Mouse (Mus musculus): ENCODE measurements around the gene Lhx9.

Lhx9 gene

DNA sequence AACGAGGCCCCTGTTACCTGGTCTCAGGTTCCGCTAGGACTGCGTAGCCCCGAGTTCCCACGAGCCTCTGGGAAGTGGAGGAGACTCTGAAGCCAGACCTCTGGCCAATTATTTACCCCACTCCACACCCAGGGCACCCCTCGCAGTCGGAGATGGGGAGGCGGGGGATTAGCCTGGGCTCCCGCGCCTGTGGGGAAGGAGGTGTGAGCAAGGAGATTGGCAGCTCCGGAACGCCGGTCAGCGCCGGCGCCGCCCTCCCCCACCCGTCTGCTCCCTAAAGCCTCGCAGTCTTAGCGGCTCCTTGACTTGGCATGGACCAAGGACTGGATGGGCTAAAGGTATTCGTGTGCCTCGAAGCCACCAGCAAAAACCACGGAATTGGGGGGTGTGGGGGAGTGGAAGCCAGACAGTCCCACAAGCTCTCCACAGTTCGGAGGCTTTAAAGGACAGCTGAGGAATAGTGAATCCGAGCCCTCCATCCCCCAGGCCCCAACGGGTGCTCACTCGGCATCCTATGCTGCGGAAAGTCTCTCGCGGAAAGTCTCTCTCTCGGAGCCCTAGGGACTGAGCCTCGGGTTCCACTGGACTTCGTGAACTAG is at the start of gene Lhx9:
Gene Lhx9, minus strand, starts transcription at position 67 of the 599 bp plus-strand sequence.
- no peak for DNase-seq (ENCODE audit: low spot score)

DNA sequence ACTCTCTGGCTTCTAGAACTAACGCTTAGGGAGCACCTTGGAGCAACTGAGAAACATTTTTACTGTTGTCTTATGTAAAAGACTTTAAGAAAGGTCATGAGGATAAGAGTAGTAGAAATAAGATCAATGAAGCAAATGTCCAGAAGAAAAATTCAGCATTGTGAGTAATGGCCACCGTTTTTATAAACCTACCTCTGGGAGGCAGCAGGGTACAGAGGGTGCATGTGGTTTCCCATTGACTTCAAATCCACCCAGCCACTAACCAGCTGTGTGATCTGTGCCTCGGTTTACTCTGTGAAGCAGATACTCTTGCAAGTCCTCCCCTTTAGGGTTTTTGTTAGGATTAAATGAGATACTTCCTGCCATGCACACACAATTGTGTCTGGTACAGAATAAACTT is 47.7 kb upstream of the Lhx9 start:
- no peak for DNase-seq (ENCODE audit: low spot score)

DNA sequence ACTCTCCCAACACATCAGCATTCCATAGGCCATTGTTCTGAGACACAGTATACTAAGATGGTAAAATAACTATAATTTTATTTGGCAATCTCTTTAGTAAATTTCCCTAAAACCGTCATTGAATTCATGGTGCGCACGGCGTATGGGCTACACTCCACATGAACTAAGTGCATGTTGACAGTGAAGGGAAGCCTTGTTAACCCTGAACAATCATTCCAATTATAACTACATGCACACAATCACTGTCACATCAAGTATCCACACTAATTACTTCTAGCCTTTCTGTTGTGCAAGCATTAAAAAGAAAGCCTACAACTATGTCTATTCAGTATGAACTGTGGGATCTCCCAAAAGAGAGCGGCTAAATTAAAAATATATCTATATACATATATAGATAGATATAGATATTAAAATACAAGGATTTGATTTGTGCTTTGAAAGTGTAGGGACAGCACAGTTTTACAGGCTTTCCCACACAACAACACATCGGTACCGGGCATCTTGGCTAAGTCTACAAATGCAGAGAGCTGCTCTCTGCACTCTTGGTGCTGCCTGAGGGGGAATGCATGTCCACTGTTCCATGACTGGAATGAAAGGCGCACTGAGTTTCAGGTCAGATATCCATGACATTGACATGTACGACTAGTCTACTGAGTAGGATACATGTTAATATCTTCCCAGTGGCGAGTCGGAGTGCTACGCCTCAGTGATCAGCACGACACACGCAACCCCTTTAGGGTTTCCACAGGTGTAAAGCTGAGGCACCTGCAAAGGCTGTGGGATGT is 29.3 kb upstream of the Lhx9 start:
- no peak for DNase-seq (ENCODE audit: low spot score)

DNA sequence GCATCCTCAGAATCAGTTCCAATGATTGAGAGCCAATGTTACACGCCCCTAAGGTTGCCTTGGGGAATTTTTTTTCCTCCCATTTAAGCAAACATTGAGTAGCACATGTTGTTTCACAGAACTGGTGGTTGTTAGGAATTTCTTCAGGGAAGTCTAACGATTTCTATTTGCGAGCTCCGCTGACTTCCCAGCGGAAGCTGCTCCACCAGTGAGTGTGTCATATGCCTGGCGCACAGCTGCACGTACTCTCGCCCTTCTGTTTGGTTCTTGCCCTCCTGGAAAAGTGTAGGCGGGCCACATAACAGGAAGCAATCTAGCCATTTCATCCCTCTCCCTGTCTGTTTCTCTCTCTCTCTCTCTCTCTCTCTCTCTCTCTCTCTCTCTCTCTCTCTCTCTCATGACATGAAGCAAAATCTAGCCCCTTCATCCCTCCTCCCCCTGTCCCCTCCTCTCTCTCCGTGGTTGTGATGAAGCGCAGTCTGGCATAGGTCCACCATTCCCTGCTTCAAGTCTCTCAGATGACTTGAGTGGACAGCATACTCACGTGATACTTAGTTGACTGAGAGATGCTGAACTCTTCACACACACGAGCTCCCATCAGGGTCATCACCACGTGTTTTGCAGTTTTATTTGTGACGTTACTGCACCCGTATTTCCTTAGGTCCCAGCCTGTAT is 28.1 kb upstream of the Lhx9 start:
- DNase-seq (ENCODE audit: low spot score) = no peak

DNA sequence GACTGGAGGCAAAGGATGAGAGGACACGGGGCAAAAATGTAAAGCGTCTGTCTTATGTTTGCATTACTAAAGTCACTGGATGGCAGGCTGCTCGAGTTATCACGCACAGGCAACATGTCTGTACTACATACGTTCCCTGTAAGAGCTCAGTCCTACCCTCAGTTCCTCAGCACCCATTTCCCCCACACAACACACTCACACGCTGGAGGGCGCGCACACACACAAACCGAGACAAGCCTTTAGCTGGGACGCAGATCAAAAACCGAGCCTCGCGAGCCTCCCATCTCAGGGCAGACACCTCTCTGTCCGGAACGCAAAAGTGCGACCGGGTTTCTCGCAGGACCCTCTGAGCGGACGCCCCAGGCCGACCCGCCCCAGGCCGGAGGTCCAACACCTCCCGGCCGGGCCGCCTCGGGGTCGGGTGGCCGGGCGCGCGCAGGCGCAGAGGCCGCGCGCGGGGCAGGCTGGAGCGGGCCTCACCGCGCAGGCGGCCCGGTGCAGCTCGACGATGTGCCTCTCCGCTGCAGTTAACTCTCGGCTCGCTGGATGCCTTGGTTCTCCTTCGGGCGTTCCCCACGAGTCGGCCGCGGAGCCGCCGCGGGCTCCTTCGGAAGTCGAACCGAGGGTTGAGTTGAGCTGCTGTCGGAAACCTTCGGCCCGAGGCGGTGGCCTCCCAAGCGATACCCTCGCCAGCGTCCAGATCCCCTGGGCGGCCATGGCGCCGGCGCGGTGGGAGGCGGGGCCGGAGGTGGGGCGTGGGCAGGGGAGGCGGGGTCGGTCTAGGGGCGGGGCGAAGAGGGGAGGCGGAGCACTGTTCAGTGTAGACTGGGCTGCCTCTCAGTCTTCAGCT is 7.9 kb upstream of the Lhx9 start, which contains the start of gene 2310009B15Rik:
Gene 2310009B15Rik, minus strand, starts transcription at position 752 of the 850 bp plus-strand sequence.
- DNase-seq (ENCODE audit: low spot score) = peak; percentile 68

DNA sequence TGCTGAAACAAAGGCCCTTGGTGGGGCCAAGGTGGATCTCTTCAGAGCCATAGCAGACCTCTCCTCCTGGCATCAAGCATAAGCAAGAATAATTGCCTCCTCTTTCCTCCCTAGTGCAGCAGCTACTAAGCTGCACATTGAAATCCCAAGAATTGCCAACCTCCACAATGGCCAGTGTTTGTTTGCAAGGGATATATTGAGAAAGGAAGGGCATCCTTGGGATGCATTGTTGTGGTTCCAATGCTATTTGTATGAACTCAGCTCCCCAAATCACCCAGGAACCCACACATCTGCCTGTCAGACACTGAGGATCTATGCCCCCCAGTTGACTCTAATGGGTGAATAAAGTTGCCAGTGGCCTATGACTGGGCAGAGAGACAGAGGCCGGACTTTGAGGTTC is 2.4 kb upstream of the Lhx9 start:
- DNase-seq (ENCODE audit: low spot score) = no peak

DNA sequence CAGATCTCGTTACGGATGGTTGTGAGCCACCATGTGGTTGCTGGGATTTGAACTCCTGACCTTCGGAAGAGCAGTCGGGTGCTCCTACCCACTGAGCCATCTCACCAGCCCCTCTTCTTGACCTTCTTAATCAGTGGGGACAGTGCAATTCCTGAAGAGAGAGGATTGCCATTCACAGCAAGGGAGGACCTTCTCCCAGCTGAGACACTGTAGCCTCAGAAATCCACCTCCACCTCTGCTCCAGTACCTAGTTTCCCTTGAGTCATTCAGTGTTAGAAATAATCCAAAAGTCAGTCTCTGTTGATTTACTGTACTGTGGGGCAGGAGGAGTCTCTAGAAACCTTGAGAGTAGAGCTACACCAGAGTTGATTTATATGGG is 1.8 kb upstream of the Lhx9 start:
- no peak for DNase-seq (ENCODE audit: low spot score)

DNA sequence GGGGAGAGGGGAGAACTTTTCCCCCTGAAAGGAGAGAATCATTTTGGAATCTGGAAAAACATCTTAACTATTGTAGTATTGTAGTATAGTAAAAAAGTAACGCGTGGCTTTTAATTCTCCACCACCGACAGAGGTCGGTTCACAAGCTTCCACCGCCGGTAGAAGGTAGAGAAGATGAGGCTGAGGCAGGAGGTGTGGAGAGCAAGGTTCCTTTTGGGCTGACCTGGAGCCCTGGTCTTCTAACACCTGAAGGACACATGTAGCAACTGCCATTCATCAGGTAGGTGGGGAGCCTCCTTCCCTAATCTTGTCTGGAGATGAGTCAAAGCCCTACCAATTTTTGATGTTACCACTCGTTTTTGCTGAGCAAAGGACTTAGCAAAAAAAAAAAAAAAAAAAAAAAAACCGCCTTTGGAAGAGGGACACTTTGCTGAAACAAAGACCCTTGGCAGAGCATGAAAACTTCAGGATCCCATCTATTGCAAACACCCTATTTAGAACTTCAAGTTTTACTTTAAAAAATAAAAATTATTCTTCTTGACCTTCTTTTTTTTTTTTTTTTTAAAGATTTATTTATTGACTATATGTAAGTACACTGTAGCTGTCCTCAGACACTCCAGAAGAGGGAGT is 1.3 kb upstream of the Lhx9 start:
- DNase-seq (ENCODE audit: low spot score) = no peak

DNA sequence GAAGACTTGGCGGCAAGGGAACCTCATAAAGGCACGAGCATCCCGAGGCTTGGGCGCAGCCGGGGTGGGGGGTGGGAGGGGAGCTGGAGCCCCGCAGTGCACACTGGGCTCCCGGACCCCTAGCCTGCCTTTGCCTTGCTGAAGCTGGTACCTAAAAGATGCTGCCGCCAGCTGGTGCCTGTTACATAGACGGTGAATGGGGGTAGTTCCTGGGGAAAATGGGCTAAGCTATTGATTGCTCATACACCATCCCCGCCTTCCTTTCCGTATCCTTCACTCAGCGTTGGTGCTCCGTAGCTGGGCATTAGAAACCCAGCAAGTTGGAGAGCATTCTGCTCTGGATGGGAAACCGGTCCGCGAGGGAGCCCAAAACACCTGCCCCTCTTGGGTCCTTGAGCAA is 351 bp downstream of the Lhx9 start:
- no peak for DNase-seq (ENCODE audit: low spot score)

DNA sequence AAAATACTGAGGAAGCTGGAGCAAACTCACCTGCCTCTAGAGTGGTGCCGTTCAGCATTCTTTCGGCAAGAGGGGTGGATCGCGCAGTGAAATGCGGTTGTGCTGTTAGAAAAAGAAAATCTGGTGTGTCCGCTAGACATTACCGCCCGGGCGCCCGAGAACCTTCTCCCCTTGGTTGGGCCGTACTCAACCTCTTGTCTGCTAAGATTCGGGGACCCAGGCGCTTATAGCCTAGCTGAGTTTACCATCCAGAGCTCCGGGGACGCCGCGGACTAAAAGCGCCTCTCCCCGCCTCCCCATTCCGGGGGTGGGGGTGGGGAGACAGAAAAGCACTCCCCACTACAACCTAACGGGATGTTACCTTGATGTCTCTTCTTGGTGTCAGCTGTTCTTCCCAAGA is 1.2 kb downstream of the Lhx9 start:
- no peak for DNase-seq (ENCODE audit: low spot score)

DNA sequence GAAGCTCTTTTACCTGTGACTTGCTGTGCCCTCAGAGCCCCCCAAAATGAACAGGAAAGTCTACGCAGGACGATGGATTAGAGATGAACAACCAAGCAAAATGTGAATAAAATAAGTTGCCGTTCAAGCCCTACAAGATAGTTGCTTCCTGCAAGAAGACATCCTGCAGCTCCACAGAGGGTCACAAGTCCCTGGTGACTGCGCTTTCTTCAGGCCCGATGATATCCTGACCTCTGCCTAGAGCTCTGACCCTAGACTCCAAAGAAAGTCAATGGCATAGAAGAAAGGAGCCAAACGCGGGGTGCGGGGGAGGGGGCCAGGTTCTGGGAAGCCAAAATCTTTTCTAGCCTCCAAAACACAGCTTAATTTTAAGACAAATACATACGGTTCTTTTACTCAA is 1.8 kb downstream of the Lhx9 start:
- DNase-seq (ENCODE audit: low spot score) = no peak

DNA sequence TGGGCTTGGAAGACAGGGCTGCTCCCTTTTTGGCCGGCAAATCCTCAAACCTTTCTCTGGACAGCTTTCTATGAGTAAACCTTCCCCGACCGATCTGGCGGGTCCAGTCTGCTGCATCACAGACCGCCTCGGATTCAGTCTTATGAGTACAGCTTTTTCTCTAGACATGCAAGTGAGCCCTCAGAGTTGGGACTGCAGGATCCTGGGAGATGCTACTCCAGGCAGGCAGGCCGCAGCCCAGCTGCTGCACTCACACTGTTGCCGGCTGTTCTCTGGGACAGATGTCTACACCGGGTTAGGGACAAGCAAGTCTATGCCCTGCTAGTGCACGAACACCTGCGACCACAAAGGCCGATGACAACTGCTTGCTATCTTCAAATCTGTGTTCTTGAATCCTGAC is 2.2 kb downstream of the Lhx9 start:
- no peak for DNase-seq (ENCODE audit: low spot score)

DNA sequence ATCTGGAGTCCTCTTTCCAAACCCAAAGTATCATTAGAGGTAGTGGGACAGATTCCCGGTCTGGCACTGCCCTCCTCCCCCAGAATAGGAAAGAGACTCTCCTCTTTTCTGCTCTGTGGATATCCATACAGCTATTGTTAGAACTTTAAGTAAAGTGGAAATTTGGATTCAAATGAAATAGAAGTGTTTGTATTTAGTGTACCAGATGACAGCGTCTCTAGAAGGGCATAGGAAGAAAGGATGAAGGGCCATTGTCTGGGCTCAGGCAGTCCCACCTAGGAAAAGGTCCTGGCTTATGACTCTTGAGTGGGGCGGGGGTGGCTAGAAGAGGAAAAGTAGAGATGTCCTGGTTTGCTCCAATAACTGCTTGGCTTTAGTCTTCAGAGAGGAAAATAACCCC is 2.9 kb downstream of the Lhx9 start:
- DNase-seq (ENCODE audit: low spot score) = no peak

DNA sequence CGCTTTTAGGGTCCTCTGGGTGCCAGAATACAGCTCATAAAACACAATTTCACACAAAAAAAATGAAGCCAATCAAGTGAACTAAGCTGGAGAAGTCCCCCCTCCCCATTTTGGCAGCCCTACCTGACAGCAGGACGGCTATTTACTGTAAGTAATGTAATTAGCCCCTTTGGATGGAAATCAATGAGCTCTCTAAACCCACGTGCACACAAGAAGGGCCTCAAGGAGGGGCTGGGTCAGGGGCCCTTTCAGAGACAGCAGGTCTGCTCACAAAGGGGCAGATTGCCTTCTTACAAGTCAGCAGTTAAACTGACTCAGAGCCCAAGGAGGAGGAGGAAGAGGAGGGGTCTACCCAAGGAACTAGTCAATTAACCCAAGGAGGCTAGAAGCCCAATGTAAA is 4.2 kb downstream of the Lhx9 start:
- DNase-seq (ENCODE audit: low spot score) = no peak

DNA sequence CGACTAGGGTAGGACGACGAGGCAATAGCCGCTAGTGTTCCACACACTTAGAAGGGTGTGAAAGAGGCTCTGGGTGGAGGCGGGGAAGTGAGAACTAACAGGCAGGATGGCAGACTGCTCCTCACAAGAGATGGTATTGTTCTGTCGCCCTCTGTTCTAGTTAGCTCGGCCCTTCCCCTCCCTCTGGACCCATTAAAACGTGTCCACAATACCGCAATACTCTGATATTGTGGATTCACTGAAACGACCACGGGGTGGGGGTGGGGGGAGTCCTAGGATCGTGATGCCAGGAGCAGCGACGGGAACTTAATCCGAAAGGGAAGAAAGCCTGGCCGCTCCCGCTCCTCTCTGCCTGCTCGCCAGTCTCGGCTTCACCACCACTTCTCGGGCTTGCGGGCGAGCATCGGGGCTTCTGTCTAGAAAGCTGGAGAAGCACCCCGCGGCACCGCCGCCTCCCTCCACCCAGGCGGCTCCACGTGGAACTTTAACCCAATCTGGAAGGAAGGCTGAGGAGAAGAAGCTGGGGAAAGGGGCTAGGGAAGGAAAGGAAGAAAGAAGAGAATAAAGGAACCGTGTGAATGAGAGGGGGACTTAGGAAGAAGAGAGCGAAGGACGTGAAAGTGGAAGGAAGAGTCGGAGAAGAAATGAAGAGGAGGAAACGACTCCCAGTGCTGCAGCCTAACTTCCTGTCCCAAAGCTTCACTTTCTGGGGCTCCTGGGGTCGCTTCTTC is 4.9 kb downstream of the Lhx9 start:
- no peak for DNase-seq (ENCODE audit: low spot score)

DNA sequence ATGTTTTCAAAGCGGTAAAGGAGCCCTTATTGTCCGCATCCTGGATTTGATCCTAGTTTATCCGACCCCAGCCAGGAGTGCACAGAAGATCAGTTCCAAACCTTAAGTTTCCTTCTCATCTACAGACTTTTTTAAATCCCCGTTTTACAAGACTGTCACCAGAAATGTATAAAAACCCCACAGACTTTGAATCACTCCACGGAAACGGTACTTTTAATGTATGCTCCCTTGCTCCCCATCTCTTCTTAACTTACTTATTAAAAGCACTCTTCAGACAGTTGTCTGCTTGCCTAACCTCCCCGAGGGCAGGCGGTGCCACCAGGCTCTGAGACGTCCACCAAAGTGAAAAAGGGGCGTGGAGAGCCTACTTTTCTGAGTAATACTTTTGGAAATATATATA is 5.6 kb downstream of the Lhx9 start:
- DNase-seq (ENCODE audit: low spot score) = no peak

DNA sequence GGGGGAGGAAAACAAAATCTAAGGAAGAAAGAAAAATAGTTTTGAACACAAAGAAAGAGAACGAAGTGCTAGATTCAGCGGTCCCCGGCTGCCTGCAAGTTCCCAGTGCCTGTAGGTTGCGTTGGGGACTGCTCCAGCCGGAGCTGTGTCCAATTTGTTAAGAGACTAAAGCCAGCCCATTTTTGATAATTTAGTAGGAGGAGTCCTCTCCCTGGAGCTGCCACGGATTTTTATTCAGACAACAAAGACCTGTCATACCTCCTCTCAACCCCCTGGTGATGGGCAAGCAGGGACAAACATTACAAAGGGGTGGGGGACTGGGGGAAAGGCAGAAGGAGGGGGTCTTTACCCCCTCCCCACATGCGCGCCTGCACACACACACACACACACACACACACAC is 6.1 kb downstream of the Lhx9 start:
- DNase-seq (ENCODE audit: low spot score) = no peak

DNA sequence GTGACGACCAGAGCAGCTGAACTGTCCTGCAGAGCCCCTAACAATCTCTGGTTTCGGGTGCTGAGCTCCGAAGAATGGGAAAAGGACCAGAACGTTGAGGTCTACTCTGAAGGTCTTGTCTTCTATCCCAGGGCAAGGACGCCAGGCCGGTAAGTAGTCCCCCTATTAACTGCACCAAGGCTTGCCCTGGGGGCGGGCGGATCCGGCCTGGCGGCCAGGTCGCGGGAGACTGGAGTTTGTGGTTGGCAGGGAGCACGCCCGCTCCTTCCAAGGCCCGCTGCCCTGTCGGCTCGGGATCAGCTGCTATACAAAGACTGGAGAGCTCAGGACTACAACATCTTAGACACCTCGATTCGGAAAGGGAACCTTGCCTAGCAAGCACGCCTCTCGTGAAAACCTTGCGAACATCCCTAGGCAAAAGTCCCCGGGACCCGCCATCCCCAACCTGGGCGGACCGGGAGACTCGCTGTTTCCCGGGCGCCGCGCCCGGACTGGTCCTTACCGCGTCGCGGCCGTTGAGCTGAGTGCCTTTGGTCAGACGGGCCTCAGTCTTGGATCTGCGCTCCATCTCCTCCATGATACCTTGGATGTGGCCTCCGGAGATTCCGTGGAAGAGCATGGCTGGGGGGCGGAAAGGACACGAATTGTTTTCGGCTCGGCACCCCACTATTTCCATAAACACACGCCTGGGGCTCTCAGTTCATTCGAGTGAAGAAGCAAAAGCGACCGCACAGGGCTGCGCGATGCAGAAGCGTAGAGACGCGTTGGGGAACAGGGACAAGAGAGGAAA is 6.9 kb downstream of the Lhx9 start:
- DNase-seq (ENCODE audit: low spot score) = no peak

DNA sequence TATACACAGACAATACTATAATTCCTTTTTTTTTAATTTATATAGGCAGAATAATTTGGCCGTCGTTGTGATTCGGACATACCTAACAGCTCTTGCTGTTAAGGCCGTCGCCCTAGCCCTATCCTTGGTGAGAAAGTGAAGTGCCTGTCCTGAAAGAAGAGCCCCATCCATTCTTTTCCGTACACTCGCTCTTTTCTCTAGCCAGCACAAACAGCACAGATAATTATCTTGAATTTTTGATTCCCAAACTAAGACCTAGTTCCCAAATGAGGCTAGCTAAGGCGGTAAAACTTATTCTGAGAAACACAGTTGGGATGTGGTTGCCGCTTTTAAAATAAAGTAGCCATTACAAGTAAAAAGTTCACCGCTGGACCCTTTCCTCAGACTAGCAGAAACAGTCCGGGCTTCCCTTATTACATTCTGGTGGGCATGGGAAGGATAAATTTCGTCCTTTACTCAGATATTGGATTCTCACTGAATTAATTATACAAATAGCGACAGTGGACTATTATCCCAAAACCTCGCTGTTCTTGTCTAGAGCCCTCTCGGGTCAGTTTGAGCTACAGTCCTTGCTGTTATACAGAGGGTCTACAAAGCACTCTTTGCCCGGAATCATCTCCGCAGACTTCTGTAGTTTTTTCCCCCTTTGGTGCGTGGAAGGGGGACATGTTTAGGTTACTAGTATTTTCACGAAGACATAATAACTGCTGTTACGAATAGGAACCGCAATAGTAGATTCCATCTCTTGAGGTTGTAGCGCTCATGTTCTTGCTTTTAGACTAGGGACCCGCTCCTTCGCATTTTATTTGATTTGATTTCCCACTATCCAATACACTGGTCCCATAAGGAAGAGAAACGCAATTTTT is 7.7 kb downstream of the Lhx9 start:
- DNase-seq (ENCODE audit: low spot score) = no peak
